Mouse (Mus musculus) heart, embryonic 14.5 days (tissue): ENCODE measurements around the gene Efna2. TPM values are rescaled to one million over a fixed set of nuclear protein-coding genes. Genes with fewer than 3 reads are reported as not detected.

ENCODE experiments used
- ATAC-seq: fragments of 200-750 bp; cut with Nextera tagmentation; 2 replicates; pipeline ENCODE4 v1.8.0; 2017; ENCODE audit warnings: low read depth, moderate TSS enrichment; ENCODE audit not compliant: insufficient number of reproducible peaks, insufficient read depth, low FRiP score
- H3K27ac ChIP-seq, 2 experiments: fragments of 200-500 bp in 1 of 2; fragments of 300-500 bp in 1 of 2; sonication (generic) in 1 of 2; replicated peaks in 1 of 2; 2 replicates each; pipeline ENCODE4 v1.5.1; 2012 to 2014; ENCODE audit warnings: low read depth in 2 of 2, low read length in 2 of 2, control low read depth in 1 of 2, mild to moderate bottlenecking in 1 of 2, mixed read lengths in 1 of 2; ENCODE audit not compliant: control insufficient read depth in 1 of 2, insufficient read depth in 1 of 2
- H3K27me3 ChIP-seq: fragments of 300-500 bp; sonication (generic); 2 replicates; pipeline ENCODE4 v1.6.1; 2014; ENCODE audit warnings: mild to moderate bottlenecking, low read length, control low read depth; ENCODE audit not compliant: control insufficient read depth, insufficient read depth
- H3K36me3 ChIP-seq: fragments of 300-500 bp; sonication (generic); 2 replicates; pipeline ENCODE4 v1.6.1; 2014; ENCODE audit warnings: mild to moderate bottlenecking, control low read depth, low read length, mixed read lengths; ENCODE audit not compliant: control insufficient read depth, insufficient read depth
- H3K4me1 ChIP-seq, 2 experiments: fragments of 200-500 bp in 1 of 2; fragments of 300-500 bp in 1 of 2; sonication (generic) in 1 of 2; 2 replicates each; pipeline ENCODE4 v1.6.1; 2012 to 2014; ENCODE audit warnings: low read length in 2 of 2, control low read depth in 1 of 2, mixed read lengths in 1 of 2; ENCODE audit not compliant: control insufficient read depth in 2 of 2, insufficient read depth in 2 of 2
- H3K4me2 ChIP-seq: fragments of 300-500 bp; sonication (generic); 2 replicates; pipeline ENCODE4 v1.6.1; 2014; ENCODE audit warnings: mild to moderate bottlenecking, low read length
- H3K4me3 ChIP-seq, 2 experiments: fragments of 200-500 bp in 1 of 2; fragments of 300-500 bp in 1 of 2; sonication (generic) in 1 of 2; 2 replicates each; pipeline ENCODE4 v1.5.1; 2012 to 2014; ENCODE audit warnings: low read length in 2 of 2, mild to moderate bottlenecking in 2 of 2, control low read depth in 1 of 2, low read depth in 1 of 2, moderate library complexity in 1 of 2; ENCODE audit not compliant: control insufficient read depth in 1 of 2, insufficient read depth in 1 of 2
- H3K9ac ChIP-seq: fragments of 300-500 bp; sonication (generic); 2 replicates; pipeline ENCODE4 v1.6.1; 2014; ENCODE audit warnings: mild to moderate bottlenecking, low read length
- H3K9me3 ChIP-seq: fragments of 300-500 bp; sonication (generic); 2 replicates; pipeline ENCODE4 v1.6.1; 2016; ENCODE audit warnings: low read length, control low read depth; ENCODE audit not compliant: control insufficient read depth
- WGBS: fragments of 180-500 bp; shearing (Covaris S2); extraction: QIAGEN DNeasy Blood & Tissue Kit; methylation state at CpG from one replicate; pipeline ENCODE4 v1.1.7; 2014; 5-methylcytosine and 5-hydroxymethylcytosine counted together
- polyA plus RNA-seq: library from polyadenylated mRNA; unstranded; fragments of >200 nt; fragmentation: Nextera tagmentation; extraction: Ambion mirVana; gene quantifications from 2 replicates; pipeline ENCODE4 v1.2.1, GENCODE M21; 2014

Gene Efna2
- polyA plus RNA-seq, 1 experiment from 2014 or later = 10.1 TPM

DNA sequence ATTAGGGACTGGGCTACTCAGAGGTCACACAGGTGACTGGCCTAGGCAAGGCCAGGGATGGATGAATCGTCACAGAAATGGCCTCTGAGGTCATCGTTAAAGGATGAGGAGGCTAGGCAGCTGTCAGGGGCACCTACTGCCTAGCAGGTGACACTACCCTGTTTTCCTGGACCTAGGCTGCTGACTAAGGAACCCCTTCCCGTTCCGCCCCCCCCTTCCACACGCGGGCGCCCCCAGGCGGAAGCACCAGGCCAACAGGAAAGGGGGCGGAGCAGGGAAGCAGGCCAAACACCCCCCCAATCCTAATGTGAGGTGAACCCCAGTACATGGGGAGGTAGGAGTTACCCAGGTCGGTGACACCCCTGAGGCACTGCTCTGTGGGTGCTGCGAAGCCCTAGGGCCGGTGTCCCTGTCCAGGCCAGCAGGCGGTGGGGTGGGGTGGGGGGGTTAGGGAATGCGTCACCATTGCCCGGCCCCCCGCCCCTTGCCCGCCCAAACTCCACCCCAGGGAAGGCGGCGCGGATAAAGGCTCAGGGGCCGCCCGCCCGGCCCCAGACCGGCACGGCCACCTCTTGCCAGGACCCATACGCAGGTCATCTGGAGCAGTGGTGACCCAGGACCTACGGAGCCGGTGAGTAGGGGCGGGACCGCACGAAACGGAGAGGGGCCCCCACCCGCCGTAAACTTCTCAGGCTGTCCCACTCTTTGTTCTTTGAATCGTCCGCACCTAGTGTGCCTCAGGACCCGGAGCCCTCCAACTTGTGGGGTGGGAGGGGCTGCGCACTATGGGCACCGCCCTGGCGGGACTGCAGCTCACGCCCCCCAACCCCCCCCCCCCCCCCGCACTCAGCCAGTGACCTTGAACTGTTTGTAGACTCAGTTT, 31.3 kb upstream of the Efna2 start, which contains the start of gene Midn:
Gene Midn, plus strand, starts transcription at position 554 of the 883 bp plus-strand sequence.
- Histone ChIP-seq H3K27me3 (no peaks in the 10 kb centered on the region), H3K36me3 (peaks cover 71% of the 10 kb centered on the region), H3K4me3 (peak within 1 kb of the TSS; percentile 83 to 85), H3K4me2 (peak within 1 kb of the TSS; percentile 77), H3K9me3 (no peaks in the 10 kb centered on the region), H3K9ac (peak within 1 kb of the TSS; percentile 99), H3K4me1 (peaks cover 26 to 51% of the 10 kb centered on the region in 2 experiments), H3K27ac (peak within 1 kb of the TSS; percentile 99)
- peak; percentile 51 for ATAC-seq
- under 1% methylated on average over 33 of the region's 42 CpGs for WGBS

DNA sequence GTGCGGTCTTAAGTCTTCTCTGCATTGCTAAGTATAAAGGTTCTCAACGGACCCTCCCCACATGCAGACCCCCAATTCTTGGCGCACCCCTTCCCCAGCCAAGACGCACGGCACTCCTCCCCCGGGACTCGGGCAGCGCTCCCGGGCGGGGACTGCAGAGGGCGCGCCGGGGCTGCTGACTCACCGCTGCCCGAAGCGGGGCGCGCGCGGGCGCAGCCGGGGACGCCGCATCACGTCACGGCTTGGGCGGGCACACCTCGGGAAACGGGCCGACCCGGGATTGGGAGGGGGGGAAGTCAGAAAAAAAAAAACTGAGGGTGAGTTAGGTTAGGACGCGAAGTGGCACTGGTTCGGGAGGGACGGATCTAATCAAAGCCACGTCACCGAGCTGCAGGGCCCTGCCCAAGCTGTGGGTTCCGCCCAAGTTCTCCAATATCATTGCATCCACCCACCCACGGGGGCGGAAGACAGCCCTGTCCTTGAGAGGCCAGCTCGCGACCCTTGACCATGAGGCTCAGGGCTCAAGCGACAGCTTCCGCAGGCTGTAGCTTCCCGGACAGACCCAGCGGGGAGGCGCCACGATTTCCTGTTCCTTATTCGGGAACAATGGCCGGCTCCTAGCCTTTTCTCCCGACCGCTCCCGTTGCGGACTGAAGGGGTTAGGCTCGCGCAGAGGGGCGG, 30.5 kb upstream of the Efna2 start:
- H3K27ac ChIP-seq = peak overlapping the region; percentile 99
- ATAC-seq = peak; percentile 54
- no peaks in the 10 kb centered on the region for H3K9me3 ChIP-seq
- peaks cover 27 to 51% of the 10 kb centered on the region in 2 experiments for H3K4me1 ChIP-seq
- no peaks in the 10 kb centered on the region for H3K27me3 ChIP-seq
- H3K4me3 ChIP-seq = peak overlapping the region; percentile 83 to 85
- peak overlapping the region; percentile 99 for H3K9ac ChIP-seq
- H3K36me3 ChIP-seq = peaks cover 71% of the 10 kb centered on the region
- under 1% methylated on average over 57 of the region's 57 CpGs for WGBS
- peak overlapping the region; percentile 77 for H3K4me2 ChIP-seq

DNA sequence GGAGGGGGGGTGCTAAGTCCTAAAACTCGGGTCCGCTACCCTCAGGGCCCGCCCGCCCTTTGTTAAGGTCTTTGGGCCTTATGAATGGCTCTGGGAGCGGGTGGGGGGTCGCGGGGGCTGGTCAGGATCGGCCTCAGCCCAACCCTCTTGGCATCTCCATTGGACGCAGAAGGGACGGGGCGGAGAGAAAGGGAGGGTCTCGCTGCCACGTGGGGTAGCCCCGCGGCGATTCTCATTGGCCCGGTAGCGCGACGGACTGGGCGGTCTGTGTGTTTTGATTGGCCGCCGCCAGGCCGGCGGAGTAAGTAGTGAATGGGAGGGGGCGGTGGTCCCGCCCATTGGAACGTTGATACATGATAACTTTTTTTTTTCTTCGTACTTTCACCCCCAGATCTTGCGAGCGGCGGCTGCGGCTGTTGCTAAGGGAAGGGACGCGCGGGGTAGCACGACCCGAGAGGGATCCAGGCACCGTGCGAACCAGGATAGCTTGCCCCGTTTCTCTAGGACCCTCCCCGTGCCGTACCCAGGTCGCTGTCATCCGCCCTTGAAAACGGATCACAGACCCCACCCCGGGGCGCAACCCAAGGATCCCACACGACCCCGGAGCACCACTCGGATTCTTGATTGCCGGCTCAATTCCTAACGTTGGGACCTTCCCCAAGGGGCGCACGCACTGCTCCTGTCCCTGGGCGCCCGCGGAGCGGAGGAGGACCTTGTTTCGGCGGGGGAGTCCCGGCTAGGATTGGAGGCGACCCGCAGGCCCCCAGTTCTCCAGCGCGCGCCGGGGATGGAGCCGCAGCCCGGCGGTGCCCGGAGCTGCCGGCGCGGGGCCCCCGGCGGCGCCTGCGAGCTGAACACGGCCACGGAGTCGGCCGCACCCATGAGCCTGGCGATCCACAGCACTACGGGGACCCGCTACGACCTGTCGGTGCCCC, 29.7 kb upstream of the Efna2 start:
- Histone ChIP-seq H3K36me3 (peaks cover 71% of the 10 kb centered on the region), H3K9ac (peak overlapping the region; percentile 99), H3K27me3 (no peaks in the 10 kb centered on the region), H3K4me1 (peaks cover 30 to 55% of the 10 kb centered on the region in 2 experiments), H3K4me2 (peak overlapping the region; percentile 77), H3K4me3 (peak overlapping the region; percentile 83 to 85), H3K27ac (peak overlapping the region; percentile 99), H3K9me3 (no peaks in the 10 kb centered on the region)
- under 1% methylated on average over 77 of the region's 88 CpGs for WGBS
- peak; percentile 77 for ATAC-seq

DNA sequence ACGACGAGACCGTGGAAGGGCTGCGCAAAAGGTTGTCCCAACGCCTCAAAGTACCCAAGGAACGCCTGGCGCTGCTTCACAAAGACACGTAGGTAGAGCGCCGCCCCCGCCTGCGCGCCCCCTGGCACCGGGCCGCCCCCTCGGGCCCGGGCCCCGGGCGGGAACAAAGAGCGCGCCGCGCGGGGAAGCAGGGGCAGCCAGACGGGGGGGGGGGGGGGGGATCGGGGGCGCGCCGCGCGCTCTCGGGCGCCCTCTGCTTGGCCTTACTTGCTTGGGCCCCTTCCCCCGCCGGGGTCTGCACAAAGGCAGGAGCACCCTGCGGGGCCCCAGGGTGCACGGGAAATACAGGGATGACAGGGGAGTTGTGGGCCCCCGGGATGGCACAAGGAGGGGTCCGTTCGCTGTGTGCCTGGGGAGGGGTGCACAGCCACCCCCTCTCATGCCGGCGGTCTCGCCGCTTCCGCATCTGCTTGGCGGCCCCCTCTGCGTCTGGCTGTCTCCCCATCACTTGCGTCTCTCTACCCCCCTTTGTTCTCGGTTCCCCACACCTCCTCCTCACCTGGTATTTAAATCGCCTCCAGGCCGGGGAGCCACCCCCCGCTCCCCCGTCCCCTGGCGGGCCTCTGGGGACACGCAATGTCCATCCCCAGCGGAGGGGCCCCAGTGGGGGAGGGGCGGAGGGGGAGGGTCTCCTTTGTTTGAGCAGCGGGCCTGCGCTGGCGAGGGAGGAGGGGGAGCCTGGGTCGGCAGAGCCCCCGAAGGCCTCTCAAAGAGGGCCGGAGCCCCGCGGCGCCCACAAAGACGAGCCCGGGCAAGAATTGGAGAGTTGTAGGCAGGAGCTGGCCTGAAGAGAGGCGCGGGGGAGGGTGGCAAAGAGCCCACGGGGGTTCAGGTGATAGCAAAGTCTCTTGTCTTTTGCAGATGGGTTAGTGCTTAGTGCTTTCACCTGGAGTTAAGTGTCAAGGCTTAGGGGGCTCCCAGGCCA, 28.8 kb upstream of the Efna2 start:
- H3K4me3 ChIP-seq = peak overlapping the region; percentile 74 to 85
- H3K4me1 ChIP-seq = peaks cover 30 to 56% of the 10 kb centered on the region in 2 experiments
- peak overlapping the region; percentile 77 for H3K4me2 ChIP-seq
- peaks cover 71% of the 10 kb centered on the region for H3K36me3 ChIP-seq
- under 1% methylated on average over 42 of the region's 71 CpGs for WGBS
- H3K27ac ChIP-seq = peak overlapping the region; percentile 98 to 99
- H3K9me3 ChIP-seq = no peaks in the 10 kb centered on the region
- H3K9ac ChIP-seq = peak overlapping the region; percentile 99
- no peak for ATAC-seq
- H3K27me3 ChIP-seq = no peaks in the 10 kb centered on the region

DNA sequence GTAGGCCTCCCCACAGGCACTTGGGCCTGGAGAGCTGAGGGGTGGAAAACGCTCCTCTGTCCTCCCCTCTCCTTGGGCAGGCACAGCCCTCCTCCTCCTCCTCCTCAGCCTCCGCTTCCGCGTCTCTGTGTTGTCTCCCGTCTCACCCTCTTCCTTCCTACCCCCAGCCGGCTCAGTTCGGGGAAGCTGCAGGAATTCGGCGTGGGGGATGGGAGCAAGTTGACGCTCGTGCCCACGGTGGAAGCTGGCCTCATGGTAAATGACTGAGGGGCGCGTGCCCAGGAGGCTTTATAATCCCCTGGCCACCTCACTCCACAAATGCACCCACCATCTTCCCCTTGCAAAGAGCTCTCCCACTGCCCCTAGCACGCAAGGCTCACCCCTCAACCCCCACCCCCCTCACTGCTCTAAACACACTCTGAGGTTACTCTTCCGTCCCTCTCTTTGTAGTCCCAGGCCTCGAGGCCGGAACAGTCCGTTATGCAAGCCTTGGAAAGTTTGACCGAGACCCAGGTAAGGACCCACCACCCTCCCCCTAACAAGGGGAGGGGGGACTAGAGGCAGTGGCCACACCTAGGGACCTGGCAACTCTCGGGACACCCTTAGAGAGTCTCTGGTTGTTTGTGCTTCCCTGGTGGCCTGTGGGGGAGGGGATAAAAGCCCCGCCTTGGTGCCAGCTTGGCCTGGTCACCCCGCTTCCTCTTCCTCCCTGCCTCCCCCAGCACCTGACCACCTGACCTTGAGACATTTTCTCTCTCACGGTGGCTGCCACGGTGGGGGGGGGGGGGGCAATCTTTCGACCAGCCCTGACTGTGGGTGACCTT, 27.9 kb upstream of the Efna2 start:
- H3K27ac ChIP-seq = peak overlapping the region; percentile 98 to 99
- peaks cover 24 to 56% of the 10 kb centered on the region in 2 experiments for H3K4me1 ChIP-seq
- no peaks in the 10 kb centered on the region for H3K9me3 ChIP-seq
- no peak for ATAC-seq
- H3K36me3 ChIP-seq = peaks cover 71% of the 10 kb centered on the region
- H3K9ac ChIP-seq = peak overlapping the region; percentile 99
- peak overlapping the region; percentile 74 to 85 for H3K4me3 ChIP-seq
- WGBS = 1% methylated on average over 26 of the region's 26 CpGs
- H3K27me3 ChIP-seq = no peaks in the 10 kb centered on the region
- peak overlapping the region; percentile 77 for H3K4me2 ChIP-seq
